Mouse (Mus musculus): Measurements from ENCODE around the gene Zbtb5.
A peak's percentile ranks its signal among the peaks of the same experiment; 100 is the strongest.
"Not testable (repeated sequence)": the region's sequence is repeated elsewhere in the genome, so short reads cannot be mapped to it uniquely, and the experiment has no call there.

Gene Zbtb5

DNA sequence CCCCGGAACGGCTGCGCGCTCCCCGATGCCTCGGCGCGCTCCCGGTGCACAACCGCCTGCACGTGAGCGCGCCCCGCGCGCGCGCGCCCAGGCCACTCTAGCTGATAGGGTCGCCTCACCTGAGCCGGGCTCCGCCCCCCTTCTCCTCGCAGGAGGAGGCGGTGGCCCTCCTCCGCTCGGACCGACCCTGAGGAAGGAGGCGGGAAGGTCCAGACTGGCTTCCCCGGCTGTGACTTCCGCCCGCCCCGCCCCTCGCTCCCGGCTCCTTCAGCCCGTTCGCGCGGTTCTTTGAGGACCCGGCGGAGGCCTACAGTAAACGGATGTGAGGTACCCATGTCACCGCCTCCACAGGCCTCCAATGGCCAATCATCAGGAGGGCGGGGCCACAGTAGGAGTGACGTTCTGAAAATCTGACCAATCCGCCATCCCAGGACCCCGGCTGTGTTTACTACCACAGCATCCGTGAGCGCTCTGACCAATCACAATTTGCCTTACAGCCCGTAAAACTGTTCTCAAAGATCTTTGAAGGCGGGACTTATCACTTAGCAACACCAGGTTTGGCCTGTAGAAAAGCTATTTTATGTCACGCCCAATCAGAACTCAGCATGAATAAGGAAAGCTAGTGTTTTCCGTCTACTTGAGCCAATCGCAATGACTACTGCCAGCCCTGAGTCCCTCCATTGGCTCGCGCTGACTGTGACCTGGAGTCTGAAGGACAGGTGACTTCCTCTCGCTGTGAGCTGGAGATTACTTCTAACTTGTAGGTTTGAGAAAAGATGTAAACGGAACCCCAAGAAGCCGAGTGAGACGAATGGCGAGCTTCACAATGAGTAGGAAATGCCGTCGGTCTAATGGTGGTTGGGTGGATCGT, at the start of gene Zbtb5:
Gene Zbtb5 (minus strand): TSS at position 308 of the 871 bp plus-strand sequence.
- peak; percentile 99 for DNase-seq (ENCODE audit: extremely low read depth, insufficient read length, low spot score)

- DNase-seq (ENCODE audit: extremely low read depth, insufficient read length, low spot score) = no peak
Measured at GRCm38 (mm10) chr4:45055451-45055850, 43.2 kb upstream of the Zbtb5 start.

- no peak for DNase-seq (ENCODE audit: extremely low read depth, insufficient read length, low spot score)
Measured at GRCm38 (mm10) chr4:45054862-45055261, 42.6 kb upstream of the Zbtb5 start.

GRCm38 (mm10) chr4:45047956-45048355, 35.7 kb upstream of the Zbtb5 start:
- no peak for DNase-seq (ENCODE audit: extremely low read depth, insufficient read length, low spot score)

DNA sequence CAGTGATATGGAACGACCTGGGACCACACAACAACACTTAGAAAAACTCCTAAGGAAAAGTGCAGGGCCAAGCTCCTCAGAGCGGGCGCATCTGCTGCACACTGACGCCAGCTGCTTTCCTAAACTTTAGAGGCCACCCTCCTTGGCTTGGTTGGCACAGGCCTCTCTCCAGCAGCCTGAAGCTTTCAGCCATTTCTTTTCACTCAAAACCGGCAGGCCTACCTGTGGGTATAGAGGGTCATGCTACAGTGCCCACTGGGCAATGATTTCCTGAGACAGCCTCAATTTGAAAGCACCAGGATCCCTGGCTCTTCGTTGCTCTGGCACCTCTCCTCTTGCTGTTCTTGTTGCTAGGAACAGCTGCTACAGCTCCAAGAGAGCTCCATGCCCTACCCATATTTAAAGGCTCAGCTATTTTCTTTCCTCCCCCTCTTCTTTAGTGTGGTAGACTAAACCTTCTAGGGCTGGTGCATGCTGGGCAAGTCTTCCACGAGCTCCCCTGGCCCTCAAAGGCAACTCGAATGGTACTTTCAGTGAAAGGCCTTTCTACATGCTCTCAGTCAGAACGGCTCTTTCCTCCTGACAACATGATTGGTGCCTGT, 35.2 kb upstream of the Zbtb5 start:
- DNase-seq (ENCODE audit: extremely low read depth, insufficient read length, low spot score) = no peak

DNA sequence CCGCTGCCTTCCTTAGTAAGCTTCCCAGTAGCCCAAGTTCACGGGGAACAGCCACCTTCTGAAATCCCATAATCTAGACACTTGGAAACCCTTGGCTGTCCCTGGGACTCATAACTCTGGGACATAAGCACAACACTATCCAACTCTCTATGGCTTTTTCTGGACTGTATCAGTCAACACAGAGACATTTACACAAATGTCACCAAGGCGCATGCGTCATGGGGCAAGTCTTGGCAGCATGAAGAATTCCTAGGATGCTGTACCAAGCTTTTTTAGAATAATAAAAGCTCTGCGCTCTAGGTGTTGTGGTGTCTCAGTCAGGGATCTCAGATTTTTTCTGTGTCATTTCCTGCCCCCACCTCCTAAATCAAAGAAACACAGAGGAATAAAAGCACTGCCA, 34.5 kb upstream of the Zbtb5 start:
- no peak for DNase-seq (ENCODE audit: extremely low read depth, insufficient read length, low spot score)

GRCm38 (mm10) chr4:45040795-45041194, 28.6 kb upstream of the Zbtb5 start:
- no peak for DNase-seq (ENCODE audit: extremely low read depth, insufficient read length, low spot score)

- DNase-seq (ENCODE audit: extremely low read depth, insufficient read length, low spot score) = not testable (repeated sequence)
Measured at GRCm38 (mm10) chr4:45039546-45039945, 27.3 kb upstream of the Zbtb5 start.

GRCm38 (mm10) chr4:45038879-45039278, 26.7 kb upstream of the Zbtb5 start:
- not testable (repeated sequence) for DNase-seq (ENCODE audit: extremely low read depth, insufficient read length, low spot score)

DNA sequence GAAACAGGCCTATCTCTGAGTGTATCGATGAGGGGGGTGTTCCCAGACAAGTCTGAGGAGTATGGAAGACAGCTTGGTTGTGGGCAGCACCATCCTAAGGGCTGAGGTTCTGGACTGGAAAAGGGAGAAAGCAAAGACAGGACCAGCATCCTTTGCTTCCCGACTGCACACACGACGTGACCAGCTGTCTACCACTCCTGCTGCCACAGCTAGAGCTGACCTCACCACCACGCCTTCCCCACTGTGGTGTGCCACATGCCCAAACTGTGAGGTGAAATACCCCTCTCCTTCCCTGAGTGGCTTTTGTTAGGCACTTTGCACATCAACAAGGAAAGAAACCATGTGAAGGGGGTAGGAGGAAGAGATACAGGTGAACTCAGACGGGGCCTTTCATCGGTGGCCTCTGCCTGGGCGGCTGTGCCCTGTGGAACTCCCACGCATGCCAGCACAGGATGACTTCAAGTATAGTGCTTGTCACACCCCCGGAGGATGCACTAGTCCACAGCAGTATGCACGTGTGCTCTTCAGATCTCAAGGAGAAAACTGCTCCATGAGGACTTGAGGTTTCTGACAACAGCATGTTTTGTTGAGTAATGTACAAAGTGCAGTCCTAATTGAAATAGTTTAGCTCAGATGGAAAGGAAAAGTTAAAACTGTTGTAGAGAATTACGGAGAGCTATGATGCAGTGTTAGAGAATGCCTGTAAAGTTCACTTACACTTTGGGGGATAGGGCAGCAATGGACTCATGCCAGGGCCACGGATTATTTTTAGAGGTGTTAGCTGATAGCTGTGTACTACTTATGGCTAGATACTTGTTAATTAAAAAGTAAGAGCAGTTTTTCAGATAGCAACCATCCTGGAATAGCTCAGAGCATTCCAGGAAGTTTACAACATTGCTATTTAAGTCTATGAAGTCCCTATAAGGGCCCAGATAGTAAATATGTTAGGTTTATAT, 25.5 kb upstream of the Zbtb5 start:
- DNase-seq (ENCODE audit: extremely low read depth, insufficient read length, low spot score) = no peak

DNA sequence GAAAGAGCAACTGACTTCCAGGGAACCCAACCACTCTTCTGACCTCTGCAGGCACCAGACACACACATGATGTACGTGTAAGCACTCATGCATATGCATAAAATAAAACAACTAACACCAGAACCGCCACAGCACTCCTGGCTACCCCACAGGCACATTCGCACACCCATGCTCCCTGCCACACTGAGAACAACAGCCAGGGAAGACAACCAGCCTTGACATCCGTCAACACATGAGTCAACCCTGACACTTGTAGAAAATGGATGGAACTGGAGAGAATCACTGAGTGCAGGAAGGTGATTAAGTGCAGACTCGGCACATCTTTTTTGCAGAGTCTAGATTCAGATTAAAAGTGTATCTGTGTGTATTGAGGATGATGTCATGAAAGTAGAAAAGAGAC, 24.4 kb upstream of the Zbtb5 start:
- no peak for DNase-seq (ENCODE audit: extremely low read depth, insufficient read length, low spot score)

DNA sequence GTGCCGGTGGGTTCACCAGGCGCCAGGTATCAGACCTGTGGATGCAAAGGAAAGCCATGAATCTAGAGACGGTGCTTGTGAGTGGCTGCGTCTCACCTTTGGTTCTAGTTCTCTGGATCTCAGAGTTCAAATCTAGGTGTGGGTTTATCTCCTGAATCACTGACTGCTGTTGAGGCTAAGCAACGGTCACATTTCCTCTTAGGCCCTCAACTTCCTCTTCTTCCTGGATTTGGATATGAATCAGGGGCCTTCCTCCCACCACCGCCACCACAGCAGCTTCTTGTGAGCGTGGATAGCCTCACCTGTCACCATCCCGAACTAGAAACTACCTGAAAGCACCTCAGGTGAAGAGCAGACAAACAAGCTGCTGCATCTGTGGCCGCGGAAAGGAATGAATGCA, 23.8 kb upstream of the Zbtb5 start:
- DNase-seq (ENCODE audit: extremely low read depth, insufficient read length, low spot score) = no peak

GRCm38 (mm10) chr4:45034693-45035628, 22.7 kb upstream of the Zbtb5 start:
- no peak for DNase-seq (ENCODE audit: extremely low read depth, insufficient read length, low spot score)

DNA sequence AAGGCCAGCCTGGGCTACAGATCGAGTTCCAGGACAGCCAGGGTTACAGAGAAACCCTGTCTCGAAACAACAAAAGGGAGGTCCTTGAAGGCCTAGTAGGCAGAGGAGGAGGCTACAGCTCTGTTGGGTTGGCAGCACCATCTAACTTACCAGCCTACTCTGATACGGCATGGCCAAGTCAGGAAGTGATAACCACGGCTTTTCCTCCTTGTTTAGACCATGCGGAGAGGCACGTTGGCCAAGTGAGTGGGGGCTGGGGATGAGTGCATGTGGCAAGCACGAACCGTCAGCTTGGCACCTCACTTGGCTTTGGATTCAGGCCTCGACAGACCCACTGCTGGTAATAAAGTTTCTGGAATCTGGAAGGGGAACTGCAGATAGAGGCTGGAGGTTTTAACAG, 20.4 kb upstream of the Zbtb5 start:
- no peak for DNase-seq (ENCODE audit: extremely low read depth, insufficient read length, low spot score)

GRCm38 (mm10) chr4:45026459-45026858, 14.2 kb upstream of the Zbtb5 start:
- no peak for DNase-seq (ENCODE audit: extremely low read depth, insufficient read length, low spot score)

- peak; percentile 46 for DNase-seq (ENCODE audit: extremely low read depth, insufficient read length, low spot score)
Measured at GRCm38 (mm10) chr4:45019009-45019408, 6.8 kb upstream of the Zbtb5 start.

DNA sequence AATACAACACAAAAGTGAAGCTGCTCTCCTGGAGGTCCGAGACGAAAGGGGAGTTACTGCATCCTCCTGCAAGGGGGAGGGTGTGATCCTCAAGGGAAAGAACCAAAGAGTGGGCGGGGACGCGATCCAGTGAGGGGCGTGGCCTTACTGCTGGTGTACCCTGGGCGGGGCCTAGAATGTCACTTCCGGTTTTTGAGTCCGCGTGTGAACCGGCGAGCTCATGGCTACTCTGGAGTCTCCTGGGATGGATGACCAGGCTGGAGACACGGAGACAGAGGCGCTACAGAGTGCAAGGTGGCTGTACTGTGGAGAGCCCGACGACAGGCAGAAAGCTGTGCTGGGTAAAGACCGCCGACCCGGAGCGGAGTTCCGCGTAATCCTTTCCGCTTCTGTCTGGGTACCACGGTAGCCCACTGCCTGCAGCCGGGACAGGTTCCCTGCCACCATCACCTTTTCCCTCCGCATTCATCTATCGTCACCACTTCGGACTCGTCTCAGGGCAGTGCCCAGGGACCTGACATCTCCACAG, 6.3 kb upstream of the Zbtb5 start, which contains the start of gene Polr1e:
Gene Polr1e (plus strand): TSS at position 132 of the 529 bp plus-strand sequence.
- peak; percentile 90 for DNase-seq (ENCODE audit: extremely low read depth, insufficient read length, low spot score)

GRCm38 (mm10) chr4:45015615-45016014, 3.4 kb upstream of the Zbtb5 start:
- no peak for DNase-seq (ENCODE audit: extremely low read depth, insufficient read length, low spot score)

GRCm38 (mm10) chr4:45013537-45013936, 1.3 kb upstream of the Zbtb5 start:
- no peak for DNase-seq (ENCODE audit: extremely low read depth, insufficient read length, low spot score)

GRCm38 (mm10) chr4:45013031-45013431, 819 bp upstream of the Zbtb5 start:
- no peak for DNase-seq (ENCODE audit: extremely low read depth, insufficient read length, low spot score)
